Mouse (Mus musculus) intestine, postnatal 0 days (tissue): ENCODE results near the gene Gm10260. TPM values are rescaled to one million over a fixed set of nuclear protein-coding genes. Genes with fewer than 3 reads are reported as not detected.

Experiments used
- ATAC-seq: fragments of 200-750 bp; cut with Nextera tagmentation; 2 replicates; pipeline ENCODE4 v1.8.0; 2017; ENCODE audit warnings: mild to moderate bottlenecking, moderate TSS enrichment, moderate library complexity
- H3K27ac ChIP-seq: fragments of 300-500 bp; sonication (generic); 2 replicates; pipeline ENCODE4 v1.5.1; 2014; ENCODE audit warnings: mild to moderate bottlenecking, low read depth, low read length, moderate library complexity
- H3K27me3 ChIP-seq: fragments of 300-500 bp; sonication (generic); replicated peaks from 2 replicates; pipeline ENCODE4 v1.6.1; 2014; ENCODE audit warnings: low read length, mixed read lengths; ENCODE audit not compliant: control insufficient read depth, insufficient read depth
- H3K36me3 ChIP-seq: fragments of 300-500 bp; sonication (generic); 2 replicates; pipeline ENCODE4 v1.6.1; 2014; ENCODE audit warnings: mild to moderate bottlenecking, moderate library complexity; ENCODE audit not compliant: control insufficient read depth, insufficient read depth
- H3K4me1 ChIP-seq: fragments of 300-500 bp; sonication (generic); replicated peaks from 2 replicates; pipeline ENCODE4 v1.6.1; 2014; ENCODE audit warnings: antibody characterized with exemption, low read length, mixed read lengths; ENCODE audit not compliant: control insufficient read depth, insufficient read depth
- H3K4me2 ChIP-seq: fragments of 300-500 bp; sonication (generic); replicated peaks from 2 replicates; pipeline ENCODE4 v1.6.1; 2014; ENCODE audit warnings: low read depth, mild to moderate bottlenecking, moderate library complexity
- H3K4me3 ChIP-seq: fragments of 300-500 bp; sonication (generic); 2 replicates; pipeline ENCODE4 v1.5.1; 2014; ENCODE audit warnings: low read depth, low read length
- H3K9ac ChIP-seq: fragments of 300-500 bp; sonication (generic); 2 replicates; pipeline ENCODE4 v1.6.1; 2014; ENCODE audit warnings: mild to moderate bottlenecking, low read depth, low read length
- H3K9me3 ChIP-seq: fragments of 300-500 bp; sonication (generic); 2 replicates; pipeline ENCODE4 v1.6.1; 2016; ENCODE audit warnings: mixed run types; ENCODE audit not compliant: control insufficient read depth
- CTCF ChIP-seq: sonication (generic); IDR thresholded peaks from 2 replicates; pipeline ENCODE4 v1.5.1; 2016; ENCODE audit warnings: low read depth, mild to moderate bottlenecking, control low read depth, antibody characterized with exemption, moderate library complexity
- WGBS: fragments of 180-500 bp; shearing (Covaris S2); extraction: QIAGEN DNeasy Blood & Tissue Kit; methylation state at CpG from one replicate; pipeline ENCODE4 v1.1.7; 2014; 5-methylcytosine and 5-hydroxymethylcytosine counted together
- polyA plus RNA-seq: library from polyadenylated mRNA; unstranded; fragments of >200 nt; fragmentation: Nextera tagmentation; extraction: Ambion mirVana; gene quantifications from 2 replicates; pipeline ENCODE4 v1.2.1, GENCODE M21; 2015

Gene Gm10260
- polyA plus RNA-seq, 1 experiment from 2014 or later, result 4.3 TPM

GRCm38 (mm10) chr13:97774740-97775425 is 14.5 kb upstream of the Gm10260 start:
- no peaks in the 10 kb centered on the region for H3K4me1 ChIP-seq
- no peak overlapping the region for H3K4me2 ChIP-seq
- no peaks in the 10 kb centered on the region for H3K36me3 ChIP-seq
- no peak for TF ChIP-seq CTCF
- no peak for ATAC-seq
- no peak overlapping the region for H3K9ac ChIP-seq
- no peak overlapping the region for H3K4me3 ChIP-seq
- H3K9me3 ChIP-seq, result no peaks in the 10 kb centered on the region
- 72% methylated on average over 10 of the region's 10 CpGs for WGBS
- no peak overlapping the region for H3K27ac ChIP-seq
- no peaks in the 10 kb centered on the region for H3K27me3 ChIP-seq

DNA sequence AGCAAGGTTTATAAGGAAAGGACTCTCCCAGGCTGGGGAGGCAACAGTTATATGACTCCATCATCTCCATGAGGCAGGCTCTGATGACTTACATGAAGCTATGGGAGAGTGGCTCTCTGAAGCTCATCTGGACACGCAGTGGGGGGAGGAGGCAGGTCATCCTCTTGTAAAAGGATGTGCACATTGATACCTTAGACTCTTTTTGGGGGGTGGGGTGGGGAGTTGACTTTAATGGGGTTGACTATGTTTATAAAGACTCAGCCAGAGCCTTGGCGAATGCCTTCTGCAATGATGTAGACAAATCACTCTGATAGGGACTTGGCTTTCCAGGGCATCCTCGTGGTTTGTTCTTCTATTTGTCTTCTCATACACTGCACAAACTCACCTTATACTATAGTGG is 8.8 kb upstream of the Gm10260 start:
- ATAC-seq, result no peak
- no peak overlapping the region for H3K4me2 ChIP-seq
- H3K9ac ChIP-seq, result no peak overlapping the region
- no peaks in the 10 kb centered on the region for H3K9me3 ChIP-seq
- no peaks in the 10 kb centered on the region for H3K4me1 ChIP-seq
- H3K27me3 ChIP-seq, result no peaks in the 10 kb centered on the region
- WGBS, result 71% methylated on average over 3 of the region's 3 CpGs
- no peak overlapping the region for H3K27ac ChIP-seq
- no peaks in the 10 kb centered on the region for H3K36me3 ChIP-seq
- TF ChIP-seq CTCF, result no peak
- H3K4me3 ChIP-seq, result no peak overlapping the region

GRCm38 (mm10) chr13:97768803-97769202 is 8.4 kb upstream of the Gm10260 start:
- WGBS, result 61% methylated on average over 3 of the region's 3 CpGs
- Histone ChIP-seq H3K27me3 (no peaks in the 10 kb centered on the region), H3K9ac (no peak overlapping the region), H3K9me3 (no peaks in the 10 kb centered on the region), H3K27ac (no peak overlapping the region), H3K4me1 (no peaks in the 10 kb centered on the region), H3K4me3 (no peak overlapping the region), H3K36me3 (no peaks in the 10 kb centered on the region), H3K4me2 (no peak overlapping the region)
- ATAC-seq, result no peak
- no peak for TF ChIP-seq CTCF

DNA sequence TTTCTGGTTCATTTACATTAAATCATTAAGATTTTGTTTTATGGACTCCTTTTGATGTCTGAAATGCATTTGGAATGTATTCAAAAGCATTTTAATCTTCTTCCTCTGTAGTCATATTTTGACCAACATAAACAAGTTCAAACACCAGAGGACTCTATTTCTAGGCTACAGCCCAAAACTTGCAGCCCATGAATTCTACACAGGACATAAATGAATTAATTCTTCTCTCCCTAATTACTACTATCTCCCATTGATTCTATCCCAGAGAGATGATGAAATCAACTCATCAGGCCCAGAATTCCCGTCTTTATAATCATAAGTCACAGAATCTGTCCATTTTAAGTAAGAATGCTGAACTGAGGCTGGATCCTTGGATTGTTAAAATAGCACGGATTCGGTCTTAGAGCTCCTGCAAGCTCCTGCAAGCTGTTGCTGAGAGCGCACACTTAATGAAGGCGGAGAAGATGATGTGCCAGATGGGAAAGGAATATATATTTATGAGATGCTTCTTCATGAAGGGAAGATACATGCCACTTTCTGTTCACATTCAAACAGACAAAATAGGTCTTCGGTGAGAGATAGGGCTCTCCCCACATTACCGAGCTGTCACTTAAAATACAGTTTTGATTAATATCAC is 7.7 kb upstream of the Gm10260 start:
- no peaks in the 10 kb centered on the region for H3K9me3 ChIP-seq
- H3K9ac ChIP-seq, result no peak overlapping the region
- no peaks in the 10 kb centered on the region for H3K36me3 ChIP-seq
- no peak overlapping the region for H3K27ac ChIP-seq
- H3K4me3 ChIP-seq, result no peak overlapping the region
- no peak for TF ChIP-seq CTCF
- H3K4me1 ChIP-seq, result no peaks in the 10 kb centered on the region
- 71% methylated on average over 7 of the region's 7 CpGs for WGBS
- H3K4me2 ChIP-seq, result no peak overlapping the region
- H3K27me3 ChIP-seq, result no peaks in the 10 kb centered on the region
- ATAC-seq, result no peak

GRCm38 (mm10) chr13:97766600-97766999 is 6.2 kb upstream of the Gm10260 start:
- Histone ChIP-seq H3K4me3 (no peak overlapping the region), H3K4me1 (no peaks in the 10 kb centered on the region), H3K4me2 (no peak overlapping the region), H3K27ac (no peak overlapping the region), H3K9ac (no peak overlapping the region), H3K27me3 (no peaks in the 10 kb centered on the region), H3K36me3 (no peaks in the 10 kb centered on the region), H3K9me3 (no peaks in the 10 kb centered on the region)
- WGBS, result 94% methylated on average over 3 of the region's 3 CpGs
- no peak for TF ChIP-seq CTCF
- ATAC-seq, result no peak

- WGBS, result 79% methylated on average over 2 of the region's 2 CpGs
- H3K36me3 ChIP-seq, result no peaks in the 10 kb centered on the region
- no peak overlapping the region for H3K4me2 ChIP-seq
- no peak overlapping the region for H3K9ac ChIP-seq
- H3K4me1 ChIP-seq, result no peaks in the 10 kb centered on the region
- H3K4me3 ChIP-seq, result no peak overlapping the region
- no peaks in the 10 kb centered on the region for H3K27me3 ChIP-seq
- no peak for TF ChIP-seq CTCF
- ATAC-seq, result no peak
- no peaks in the 10 kb centered on the region for H3K9me3 ChIP-seq
- H3K27ac ChIP-seq, result no peak overlapping the region
These were observed 5.5 kb upstream of the Gm10260 start for GRCm38 (mm10) chr13:97765913-97766312.
